Mouse (Mus musculus) kidney, adult 11 months (tissue): ENCODE results near the gene Gimap1.

Source experiments
- DNase-seq: peaks from one replicate; pipeline ENCODE4 v3.0.0; 2022

Gene Gimap1

DNA sequence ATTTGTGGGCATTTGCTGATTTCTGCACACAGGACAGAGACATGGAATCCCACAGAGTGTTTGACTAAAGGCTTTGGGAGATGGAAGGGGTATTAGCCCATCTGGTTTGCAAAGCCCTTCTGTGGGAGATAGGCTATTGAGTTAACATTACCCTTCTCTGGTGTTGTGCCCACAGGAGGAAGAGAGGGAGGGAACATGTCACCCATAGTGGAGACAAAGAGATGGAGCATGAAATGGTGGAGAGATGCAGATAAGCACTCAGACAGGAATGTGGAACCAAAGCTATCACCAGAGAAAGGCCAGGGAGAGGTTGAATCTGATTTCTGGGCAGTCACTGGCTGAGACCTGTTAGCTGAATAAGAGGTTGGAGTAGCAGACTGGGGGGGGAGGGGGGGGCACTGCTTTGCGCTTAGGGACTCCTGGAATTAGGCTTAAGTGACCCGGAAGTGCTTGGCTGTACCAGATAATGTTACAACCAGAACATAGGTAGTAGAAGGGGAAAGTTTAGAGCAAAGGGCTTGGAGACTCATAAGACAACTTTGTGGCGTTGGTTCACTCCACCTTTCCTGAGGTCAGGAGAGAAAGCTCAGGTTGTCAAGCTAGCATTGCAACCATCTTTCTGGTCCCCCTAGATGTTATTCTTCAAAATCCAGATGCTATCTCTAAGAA lies 1.8 kb downstream of the Gimap1 start:
- DNase-seq, result no peak

DNA sequence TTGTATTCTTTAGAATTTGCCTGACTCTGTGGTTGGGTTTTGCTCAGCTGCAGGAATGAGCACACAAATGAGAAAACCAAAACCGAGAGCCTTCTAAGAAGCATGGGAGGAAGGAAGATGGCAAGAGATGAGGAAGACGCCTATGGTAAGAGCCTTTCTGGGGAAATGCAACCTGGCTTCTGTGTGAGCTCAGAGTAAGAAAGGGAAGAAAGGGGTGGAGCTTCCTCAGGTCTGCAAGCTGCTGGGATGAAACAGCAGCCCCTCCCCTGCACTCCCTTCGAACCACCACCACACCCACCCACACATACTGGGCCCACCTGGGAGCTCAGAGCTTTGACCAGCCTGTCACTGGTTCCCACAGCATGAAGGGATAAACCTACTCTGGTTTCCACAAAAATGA lies 2.4 kb downstream of the Gimap1 start:
- no peak for DNase-seq

DNA sequence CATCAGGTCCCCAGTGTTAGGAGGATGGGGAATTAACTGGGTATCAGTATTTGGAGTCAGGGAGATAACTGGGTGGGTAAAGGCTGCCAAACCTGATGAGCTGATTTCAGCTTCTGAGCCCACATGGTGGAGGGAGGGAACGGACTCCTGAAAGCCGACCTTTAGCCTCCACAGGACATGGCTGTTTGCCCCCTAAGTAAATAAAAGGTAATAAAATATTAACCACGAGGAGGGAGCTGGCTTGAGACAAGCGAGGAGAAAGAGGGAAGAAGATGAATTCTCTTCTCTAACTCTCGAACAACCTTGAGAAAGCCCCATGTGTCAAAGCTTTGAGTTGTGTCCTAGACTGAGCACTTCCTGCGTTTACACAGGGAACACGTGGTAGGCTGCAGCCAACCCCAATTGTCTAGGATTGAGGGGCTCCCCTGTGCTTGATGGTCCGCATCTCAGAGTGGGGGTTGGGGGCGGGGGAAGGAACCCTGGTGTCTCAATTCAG lies 2.9 kb downstream of the Gimap1 start:
- DNase-seq, result peak; percentile 77

DNA sequence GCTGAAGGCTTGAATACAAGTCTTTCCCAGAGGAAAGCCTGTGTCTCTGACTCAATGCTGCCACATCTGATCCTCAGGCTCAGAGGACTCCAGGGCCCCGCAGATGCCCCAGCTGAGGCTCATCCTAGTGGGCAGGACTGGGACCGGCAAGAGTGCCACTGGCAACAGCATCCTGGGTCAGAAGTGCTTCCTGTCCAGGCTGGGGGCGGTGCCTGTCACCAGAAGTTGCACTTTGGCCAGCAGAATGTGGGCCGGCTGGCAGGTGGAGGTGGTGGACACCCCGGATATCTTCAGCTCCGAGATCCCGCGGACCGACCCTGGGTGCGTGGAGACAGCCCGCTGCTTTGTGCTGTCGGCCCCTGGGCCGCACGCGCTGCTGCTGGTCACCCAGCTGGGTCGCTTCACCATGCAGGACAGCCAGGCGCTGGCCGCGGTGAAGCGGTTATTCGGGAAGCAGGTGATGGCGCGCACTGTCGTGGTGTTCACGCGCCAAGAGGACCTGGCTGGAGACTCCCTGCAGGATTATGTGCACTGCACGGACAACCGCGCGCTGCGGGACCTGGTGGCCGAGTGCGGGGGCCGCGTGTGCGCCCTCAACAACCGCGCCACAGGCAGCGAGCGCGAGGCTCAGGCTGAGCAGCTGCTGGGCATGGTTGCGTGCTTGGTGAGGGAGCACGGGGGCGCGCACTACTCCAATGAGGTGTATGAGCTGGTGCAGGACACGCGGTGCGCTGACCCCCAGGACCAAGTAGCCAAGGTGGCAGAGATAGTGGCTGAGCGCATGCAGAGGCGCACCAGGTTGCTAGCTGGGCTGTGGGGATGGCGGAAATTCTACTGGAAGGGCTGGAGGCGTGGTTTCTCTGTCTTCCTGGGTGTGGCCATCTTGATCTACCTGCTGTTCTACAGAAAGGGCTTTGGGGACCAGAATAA lies 3.8 kb downstream of the Gimap1 start:
- DNase-seq, result peak; percentile 90

DNA sequence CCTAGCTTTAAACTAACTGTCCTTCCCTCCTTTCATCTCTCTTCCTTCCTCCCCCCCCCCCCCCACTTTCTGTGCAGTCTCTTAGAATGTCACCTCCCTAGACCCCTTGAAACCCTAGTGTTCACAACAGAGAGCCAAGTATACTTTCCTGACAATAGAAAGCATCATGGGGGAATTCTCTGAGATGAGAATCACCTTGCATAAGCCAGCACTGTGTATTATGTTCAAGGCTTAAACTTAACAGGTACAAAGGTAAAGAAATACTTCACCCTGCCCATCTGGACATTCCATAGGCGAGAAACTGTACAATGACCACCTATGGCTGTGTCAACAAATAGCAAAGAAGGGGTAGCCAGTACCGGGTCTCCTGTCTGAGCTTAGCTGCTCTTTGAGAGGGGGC lies 6.6 kb downstream of the Gimap1 start:
- no peak for DNase-seq

DNA sequence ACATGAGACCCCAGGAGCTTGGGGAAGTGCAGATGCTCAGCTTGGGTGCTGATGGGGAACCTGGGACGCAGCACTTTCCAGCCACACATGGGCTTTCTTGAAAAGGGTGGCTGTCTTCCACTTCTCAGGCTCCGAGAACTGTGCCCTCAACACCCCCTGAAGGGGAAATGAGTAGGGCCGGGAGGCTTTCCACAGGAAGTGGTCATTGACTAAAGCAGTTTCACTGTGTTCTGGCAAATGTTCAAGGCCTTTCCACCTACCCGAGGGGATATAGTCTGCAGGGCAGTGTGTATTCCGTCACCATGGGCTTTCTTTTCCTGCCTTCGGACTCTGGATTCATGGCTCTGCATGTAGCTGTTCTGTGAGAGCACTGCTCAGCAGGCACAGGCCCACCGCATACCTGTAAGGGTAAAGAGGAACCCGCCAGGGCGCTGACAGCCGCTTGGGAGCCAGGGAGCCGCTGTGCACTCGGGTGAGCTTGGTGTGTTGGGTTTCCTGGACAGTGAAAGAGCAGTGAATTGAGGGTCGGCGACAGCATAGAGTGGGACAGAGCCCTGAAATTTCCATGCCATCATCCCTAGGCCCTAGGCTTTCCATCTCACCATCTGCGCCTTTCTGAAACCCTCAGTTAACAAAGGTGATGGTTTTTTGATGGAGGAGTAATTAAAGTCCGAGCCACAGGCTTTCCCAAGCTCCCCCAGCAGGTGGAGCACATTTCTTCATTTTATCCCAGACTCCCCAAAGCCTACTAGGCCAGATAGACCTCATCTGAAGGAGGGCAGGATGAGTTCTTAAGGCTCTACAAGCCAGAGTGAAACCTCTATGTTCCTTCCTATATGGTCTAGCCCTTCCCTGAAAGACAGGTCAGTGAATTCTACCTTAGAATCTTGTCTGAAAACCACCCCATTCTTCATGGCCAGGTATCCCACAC lies 7.4 kb downstream of the Gimap1 start, which contains the start of gene Gimap5:
Gene Gimap5, plus strand, starts transcription at position 239 of the 931 bp plus-strand sequence.
- DNase-seq, result peak; percentile 70

DNA sequence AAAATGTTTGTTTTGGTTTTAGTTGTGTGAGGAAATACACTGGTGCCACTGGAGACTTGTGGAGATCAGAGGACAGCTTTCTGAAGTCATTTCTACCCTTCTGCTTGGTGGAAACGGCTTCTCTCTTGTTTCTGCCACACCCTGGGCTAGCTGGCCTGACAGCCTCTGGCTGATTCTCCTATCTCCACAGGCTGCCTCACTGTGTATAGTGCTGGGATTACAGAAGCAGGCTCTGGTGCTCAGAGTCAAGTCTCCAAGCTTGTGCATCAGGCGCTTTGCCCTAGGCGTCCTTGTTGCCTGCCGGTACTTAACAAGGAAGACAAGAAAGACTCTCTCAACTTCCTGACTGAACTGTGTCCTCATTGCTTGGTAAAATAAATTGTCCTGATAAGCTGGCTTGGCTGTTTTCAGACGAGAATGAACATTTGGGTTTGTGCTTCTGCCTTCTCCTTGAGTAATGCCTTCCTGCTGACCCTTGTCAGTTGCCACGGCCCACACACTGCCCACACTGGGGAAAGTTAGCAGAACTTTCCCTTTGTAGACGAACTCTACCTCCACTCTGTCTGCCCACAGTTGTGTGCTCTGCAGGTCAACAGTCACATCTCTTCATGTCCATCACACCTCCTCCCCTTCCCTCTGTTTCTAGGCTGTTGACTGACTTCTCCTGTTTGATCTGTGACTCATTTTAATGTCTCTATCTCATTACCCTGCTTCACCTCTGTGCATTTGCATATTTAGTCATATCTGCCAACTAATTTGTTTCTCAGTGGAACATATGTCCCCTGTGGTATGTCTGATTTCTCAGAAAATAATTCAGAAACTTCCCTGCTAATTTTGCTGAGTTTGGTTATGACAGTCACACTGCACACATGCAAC lies 8.5 kb downstream of the Gimap1 start:
- DNase-seq, result peak; percentile 37

DNA sequence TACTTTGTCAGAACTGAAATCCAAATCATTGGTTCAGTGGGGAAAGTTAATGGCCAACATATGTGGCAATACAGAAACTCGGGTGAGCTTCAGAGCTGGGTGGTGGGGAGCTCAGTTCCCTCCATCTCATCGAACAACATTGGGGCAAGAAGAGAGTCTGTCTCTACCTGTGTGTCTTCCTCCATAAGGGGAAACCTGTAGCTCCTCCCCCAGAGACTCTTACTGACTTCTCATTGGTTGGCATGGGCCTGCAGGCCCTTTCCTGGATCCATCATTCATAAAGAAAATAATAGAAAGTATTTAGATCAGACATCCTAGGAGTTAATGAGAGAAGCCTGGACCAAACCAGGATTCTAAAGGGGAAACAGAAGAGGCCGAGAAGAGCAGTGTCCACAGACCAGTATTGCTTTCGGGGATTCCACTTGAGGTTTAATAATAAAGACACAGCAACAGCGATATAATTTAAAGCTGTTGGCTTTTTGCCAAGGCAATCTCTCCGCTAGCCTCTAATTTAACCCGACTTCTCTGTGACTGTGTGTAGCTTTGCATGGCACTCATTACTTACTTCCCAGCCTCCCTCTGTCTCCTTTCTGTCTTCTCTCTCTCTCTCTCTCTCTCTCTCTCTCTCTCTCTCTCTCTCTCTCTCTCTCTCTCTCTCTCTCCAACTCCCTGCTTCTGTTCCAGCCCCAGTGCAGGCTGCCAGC lies 24.9 kb downstream of the Gimap1 start:
- no peak for DNase-seq

DNA sequence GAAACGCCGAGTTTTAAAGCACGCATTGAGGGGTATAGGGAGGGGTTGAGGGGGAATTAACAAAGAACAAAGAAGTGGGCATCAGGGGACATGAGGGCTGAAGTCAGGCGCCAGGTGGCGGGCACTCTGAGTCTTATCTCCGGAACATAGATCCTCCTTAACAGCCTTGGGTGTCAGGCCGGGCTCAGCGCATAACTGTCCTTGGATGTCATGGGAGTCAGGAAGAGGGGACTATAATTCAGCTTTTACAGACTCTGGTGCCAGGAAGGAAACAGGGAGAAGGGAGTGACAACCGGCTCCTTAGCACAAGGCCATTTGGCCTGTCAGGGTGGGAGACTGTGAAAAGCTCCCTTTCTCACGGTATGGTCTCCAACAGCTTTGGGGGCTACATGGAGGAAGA lies 25.6 kb downstream of the Gimap1 start:
- peak; percentile 46 for DNase-seq

DNA sequence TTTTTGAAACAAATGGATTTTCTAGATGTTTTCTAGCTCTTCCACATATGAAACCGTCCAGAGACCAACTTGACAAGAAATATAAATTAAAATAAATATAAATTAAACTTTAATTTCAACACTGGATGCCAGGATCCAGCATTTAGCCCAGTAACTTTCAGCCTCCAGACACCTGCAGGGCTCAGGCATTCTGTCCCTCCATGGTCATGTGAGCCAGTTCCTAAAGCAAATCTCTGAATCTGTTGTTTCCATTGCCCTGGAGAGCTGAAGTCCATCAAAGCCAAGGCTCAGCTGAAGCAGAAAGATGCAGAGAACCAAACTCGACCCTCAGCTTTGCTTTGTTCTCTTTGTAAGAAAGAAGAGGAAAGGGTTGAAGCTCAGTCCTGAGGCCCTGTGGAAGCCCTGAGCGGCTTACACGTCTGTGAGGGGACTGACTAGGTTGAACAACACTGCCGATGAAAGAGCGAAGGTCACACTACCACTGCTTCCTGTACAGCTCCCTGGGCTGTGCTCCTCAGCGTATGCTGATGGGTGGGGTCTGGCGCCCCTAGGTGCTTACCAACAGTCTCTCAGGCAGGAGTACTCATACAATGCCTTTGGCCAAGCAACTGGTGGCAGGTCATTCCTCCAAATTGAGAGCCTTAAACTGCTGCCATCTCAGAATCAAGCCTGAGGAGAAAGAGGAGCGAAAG lies 29.5 kb downstream of the Gimap1 start:
- no peak for DNase-seq

DNA sequence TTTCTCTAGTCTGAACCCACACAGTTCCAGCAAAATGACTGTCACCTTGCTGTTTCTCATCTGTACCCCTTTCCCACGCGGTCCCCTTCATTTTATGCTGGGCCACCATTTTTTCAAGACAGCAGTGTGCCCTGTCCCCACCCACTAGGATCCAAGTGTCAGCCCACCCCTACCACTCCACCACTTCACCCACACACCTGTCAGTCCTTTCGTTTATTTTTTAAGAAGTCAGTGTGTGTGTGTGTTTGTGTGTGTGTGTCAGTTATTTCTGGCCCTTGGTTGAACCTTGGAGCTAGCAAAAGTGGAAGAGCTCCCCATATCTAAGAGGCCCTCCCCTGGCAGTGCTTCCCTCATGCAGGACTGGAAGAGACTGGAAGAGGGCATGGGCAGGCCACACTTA lies 30.1 kb downstream of the Gimap1 start:
- no peak for DNase-seq

DNA sequence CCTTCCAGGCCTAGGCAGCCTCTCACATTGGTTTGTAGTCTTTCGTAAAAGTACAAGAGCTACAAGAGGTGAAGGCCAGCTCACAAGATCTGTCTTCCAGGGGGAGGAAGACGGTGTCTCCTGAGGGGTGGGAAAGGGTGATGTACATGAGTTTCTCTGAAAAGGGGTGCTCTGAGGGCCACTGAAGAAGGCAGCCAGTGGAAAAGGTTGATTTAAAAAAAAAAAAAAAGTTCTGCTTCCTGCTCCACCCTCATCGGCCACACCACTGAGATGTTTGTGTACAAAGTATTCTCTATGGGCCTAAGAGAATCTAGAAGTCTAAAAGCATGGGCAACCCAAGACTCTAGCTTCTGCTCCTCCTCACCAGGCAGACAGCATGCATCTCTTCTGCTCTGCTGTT lies 31.8 kb downstream of the Gimap1 start, which contains the start of gene Gimap3:
Gene Gimap3, minus strand, starts transcription at position 156 of the 400 bp plus-strand sequence.
- DNase-seq, result no peak

DNA sequence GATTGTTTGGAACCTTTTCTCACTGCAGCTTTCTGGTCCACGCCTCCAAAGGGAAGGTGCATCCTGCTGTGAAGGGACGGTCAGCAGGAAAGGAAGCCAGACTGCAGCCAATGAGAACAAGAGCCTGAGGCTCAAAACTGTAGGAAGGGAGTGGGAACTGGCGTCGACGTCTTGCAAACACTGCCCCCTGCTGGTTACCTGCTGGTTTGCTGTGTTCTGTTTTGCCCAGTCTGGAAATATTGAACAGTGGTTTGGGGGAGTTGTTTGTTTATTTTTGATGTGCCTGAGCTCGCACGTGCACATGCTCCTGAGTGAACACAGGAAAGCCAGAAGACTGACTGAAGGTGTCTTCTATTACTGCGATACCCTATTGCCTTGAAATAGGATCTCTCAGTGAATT lies 33.2 kb downstream of the Gimap1 start:
- peak; percentile 83 for DNase-seq

DNA sequence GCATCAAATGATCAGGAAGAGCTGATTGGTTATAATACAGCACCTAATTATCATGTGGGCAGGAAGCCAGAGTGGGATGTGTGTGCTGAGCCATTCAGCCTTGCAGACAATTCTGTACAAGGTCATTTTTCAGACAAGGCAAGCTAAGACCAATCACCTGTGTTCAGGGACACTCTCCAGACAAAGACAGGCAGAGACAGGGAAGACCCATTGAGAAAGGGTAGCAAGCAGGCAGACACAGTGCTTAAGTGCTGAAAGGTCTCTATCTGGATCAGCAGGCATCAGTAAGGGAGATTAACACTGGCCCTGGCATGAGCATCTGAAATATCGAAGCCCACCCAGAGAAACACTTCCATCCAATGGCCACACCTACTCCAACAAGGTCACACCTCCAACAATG lies 45.6 kb downstream of the Gimap1 start:
- DNase-seq, result no peak

DNA sequence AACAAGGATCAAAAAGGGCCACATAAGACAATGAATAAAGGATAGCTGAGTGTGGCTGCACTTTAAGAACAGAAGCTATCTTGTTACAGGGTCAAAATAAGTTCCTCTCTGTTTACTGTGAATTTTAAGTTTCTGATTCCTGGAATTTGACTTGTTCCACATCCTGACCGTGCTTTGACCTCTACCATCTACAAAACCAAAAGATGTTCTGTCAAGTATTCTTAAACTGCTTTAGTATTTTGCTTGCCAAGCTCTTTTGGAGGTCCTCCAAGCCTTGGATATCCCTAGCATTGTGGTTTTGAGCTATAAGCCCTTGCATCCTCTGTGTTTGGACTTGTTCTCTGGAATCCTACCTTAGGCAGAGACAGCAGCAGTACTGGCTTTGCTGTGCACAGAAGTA lies 46.3 kb downstream of the Gimap1 start:
- peak; percentile 51 for DNase-seq

DNA sequence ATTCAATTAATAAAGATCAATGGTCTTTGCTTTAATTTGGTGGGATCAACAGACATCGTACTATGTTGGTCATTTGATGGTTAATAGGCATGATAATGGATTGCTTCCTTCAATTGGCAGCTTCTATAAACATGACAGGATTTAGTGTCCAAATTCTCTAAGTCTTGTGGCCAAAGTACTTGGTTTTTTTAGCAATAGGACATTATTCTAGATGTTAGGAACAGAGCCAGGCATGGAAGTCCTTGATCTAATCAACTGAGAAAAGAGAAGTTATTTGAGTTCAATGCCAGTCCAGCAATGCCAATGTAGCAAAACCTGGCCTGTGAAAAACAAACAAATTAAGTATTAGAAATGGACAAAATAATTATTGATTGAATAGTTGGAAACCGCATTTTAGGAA lies 46.7 kb downstream of the Gimap1 start:
- DNase-seq, result no peak

DNA sequence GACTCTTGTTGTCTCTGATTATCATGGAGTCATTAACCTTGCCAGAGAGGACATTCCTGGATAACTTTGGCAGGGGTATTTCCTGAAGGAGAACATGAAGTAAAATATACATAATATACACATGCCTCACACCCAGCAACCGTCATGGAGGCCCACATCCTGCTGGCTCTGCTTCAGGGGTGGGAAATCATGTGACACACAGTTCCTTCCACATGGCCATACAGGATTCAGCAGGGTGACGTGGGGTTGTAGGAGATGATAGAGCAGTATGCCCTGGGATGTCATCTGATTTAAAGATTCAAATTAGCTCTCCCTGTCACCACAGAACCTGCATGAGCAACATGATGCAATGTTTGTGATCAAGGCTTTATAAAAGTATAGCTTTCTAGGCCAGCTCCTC lies 49.0 kb downstream of the Gimap1 start:
- no peak for DNase-seq
